Mouse (Mus musculus): ENCODE measurements around the gene Klhl2. TPM values are rescaled to one million over a fixed set of nuclear protein-coding genes. Genes with fewer than 3 reads are reported as not detected.
A peak's percentile ranks its signal among the peaks of the same experiment; 100 is the strongest.

Klhl2 gene
- total RNA-seq, 2 experiments from 2014 or later = 18.8 to 20.9 TPM

DNA sequence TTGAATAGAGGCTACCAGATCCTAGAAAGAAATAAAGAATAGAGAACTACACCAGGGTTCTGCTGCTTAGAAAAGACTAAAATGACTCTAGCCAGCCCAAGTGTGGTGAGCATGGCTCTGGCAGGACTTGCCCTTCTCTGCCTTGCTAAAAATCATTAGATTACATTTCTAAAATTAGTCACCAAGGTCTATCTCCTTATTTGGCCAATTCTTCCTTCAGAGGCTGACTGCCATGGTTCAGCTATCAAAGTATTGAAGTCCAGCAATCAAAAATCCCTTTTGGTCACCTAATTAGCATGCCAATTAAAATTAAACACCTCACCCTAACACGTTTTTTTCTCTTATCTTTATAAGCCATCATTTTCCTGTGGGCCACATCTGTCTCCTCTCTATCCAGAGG is 138.3 kb downstream of the Klhl2 start:
- ATAC-seq (ENCODE audit: poor library complexity, severe bottlenecking) = no peak

DNA sequence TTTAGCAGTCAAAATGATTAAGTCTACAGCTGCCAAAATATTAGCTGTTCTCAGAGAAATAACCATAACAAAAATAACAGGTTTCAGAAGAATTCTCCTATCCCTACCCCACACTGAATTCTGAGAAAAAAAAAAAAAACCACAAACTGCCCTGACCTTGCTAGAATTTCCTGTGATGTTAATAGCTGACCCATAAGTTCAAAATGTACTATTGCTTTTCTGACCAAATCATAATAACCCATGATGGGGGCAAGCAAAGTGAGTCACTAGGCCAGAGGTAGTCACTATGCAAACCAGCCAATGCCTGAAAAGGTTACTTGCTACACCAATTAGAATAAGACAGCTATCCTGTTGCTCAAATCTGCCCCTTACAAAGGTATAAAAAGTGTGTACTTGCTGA is 142.3 kb downstream of the Klhl2 start:
- no peak for ATAC-seq (ENCODE audit: poor library complexity, severe bottlenecking)

DNA sequence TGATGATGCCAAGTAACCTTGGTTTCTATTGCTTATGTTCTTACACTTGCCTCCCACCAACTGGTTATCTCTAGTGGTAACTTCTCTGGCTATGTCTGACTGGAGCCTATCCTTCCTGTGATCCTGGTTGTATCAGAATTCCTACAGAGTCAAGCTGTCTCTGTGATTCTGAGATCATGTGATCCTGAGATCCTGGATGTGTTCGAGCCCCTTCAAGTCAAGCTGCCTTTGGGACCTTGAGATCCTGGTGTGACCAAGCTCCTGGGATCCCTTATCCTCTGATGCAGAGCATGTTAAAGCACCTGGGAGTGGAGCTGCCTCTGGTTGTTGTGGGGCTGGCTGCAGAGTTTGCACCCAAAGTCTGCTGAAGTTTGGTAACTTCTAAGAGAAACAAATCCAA is 146.6 kb downstream of the Klhl2 start:
- no peak for ATAC-seq (ENCODE audit: poor library complexity, severe bottlenecking)

DNA sequence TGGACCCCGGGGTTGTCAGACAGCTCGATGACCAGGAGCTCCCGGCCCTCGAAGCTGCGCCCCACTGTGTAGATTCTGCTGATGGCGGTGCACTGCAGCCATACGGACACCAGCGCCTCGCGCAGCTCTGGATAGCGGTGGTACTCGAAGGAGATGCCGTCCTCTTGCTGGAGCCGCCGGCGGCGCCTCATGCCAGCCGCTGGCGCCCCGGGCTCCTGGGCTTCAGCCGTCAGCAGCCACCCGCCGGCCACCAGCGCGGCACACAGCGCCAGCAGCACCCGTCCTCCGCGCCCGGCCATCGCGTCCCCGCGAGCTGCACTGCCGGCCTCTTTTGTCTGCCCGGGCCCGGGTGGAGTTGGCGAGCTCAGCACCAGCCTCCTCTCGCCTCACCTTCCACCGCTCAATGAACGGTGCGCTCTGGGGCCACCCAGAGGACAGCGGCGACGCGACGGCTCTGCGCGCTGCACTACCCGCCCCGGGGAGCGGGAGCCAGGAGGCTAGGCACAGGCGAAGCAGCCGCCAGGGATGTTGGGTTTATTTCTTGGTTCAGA is 157.1 kb downstream of the Klhl2 start, which contains the start of gene Cpe:
Gene Cpe, minus strand, starts transcription at position 404 of the 551 bp plus-strand sequence.
- peak; percentile 43; the same call in 1 of the 2 replicates for ATAC-seq (ENCODE audit: poor library complexity, severe bottlenecking)

DNA sequence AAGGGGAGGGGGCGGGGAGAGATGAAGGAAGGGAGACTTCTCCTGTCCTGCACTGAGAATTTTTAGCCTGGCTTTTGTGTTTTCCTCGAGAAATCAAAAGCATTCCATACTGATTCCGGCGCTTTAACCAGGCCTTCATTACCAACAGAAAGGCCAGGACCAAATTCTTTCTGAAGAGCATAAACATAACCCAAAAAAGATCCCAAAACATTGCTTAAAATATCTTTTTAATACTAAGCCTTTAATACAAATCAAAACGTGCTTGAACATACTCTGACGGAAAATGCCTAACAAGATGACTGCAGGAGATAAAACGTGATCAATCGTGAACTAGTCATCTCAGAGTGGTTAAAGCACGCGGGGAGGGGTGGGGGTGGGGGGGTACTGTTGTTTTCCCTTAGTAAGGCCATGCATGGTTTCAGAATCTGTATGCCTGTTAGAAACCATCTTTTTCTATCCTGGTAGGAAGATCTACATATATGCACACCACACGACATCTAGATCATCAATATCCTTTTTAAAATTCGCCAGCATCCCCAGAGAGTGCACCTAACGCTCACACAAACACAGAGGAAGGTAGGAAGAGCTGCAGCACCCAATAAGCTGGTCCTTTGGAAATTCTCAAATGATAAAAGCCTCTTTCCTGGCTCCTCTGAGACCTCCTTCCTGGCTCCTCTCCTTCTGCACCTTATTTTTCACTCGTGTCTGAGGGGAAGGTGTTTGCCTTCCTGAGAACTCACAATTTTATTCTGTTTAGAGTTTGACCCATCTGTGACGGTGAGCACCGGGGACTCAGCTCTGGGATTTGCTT is 158.0 kb downstream of the Klhl2 start:
- ATAC-seq (ENCODE audit: poor library complexity, severe bottlenecking) = no peak

DNA sequence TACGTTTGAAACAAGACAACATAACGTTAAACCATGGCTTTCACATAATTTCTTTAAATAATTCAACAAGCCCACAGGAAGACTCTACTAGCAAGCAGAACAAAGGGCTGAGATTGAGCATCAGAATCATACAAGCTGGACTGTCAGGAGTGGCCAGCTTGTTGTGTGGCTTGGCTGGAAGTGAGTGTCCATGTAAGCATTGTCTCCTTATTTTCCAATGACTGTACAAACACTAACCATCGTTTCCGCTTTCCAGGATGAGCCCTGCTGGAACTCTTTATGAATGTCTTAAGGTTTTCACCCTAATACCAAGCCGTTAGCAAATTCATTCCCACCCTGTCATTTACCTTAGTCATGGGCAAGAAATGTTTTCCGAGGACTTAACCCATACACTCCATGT is 159.0 kb downstream of the Klhl2 start:
- ATAC-seq (ENCODE audit: poor library complexity, severe bottlenecking) = no peak

DNA sequence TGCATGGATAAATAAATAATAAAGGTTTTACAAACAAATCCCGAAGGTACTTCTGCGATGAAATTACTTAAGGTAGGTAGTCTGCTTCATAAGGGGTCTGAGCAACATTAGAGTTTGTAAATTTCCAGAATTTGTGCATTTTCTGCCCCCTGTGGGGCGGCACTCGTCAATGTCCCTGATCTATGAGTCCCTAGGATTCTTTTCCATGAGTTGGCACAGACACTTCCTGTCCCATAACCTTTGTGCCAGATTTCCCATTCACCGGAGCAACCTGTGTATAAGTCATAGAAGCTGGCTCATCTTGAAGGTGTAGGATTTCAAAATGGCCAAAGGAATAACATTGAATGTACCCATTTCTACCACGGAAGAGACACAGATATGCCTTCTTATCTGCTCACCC is 159.5 kb downstream of the Klhl2 start:
- no peak for ATAC-seq (ENCODE audit: poor library complexity, severe bottlenecking)

Other genes with a start within 250 kb of the Klhl2 start
- not detected in 2 replicates for gene Cpe, start 157.0 kb downstream of the Klhl2 start, total RNA-seq (2015)
- 0.33 TPM in 1 of 2 replicates, not detected in the other for gene Cpe, start 157.0 kb downstream of the Klhl2 start, total RNA-seq (2017)
- 50.1 TPM in 2 replicates for gene Msmo1, start 116.2 kb downstream of the Klhl2 start, total RNA-seq (2015)
- 88.1 and 100 TPM in 2 replicates for gene Msmo1, start 116.2 kb downstream of the Klhl2 start, total RNA-seq (2017)
- gene Tmem192, start 97.2 kb upstream of the Klhl2 start, total RNA-seq (2015) = 39.3 and 41.4 TPM in 2 replicates
- 18.1 and 22.8 TPM in 2 replicates for gene Tmem192, start 97.2 kb upstream of the Klhl2 start, total RNA-seq (2017)
- not detected in 2 replicates for gene Trim75, start 137.8 kb upstream of the Klhl2 start, total RNA-seq (2015)
- gene Trim75, start 137.8 kb upstream of the Klhl2 start, total RNA-seq (2017) = not detected in 2 replicates
- not detected in 2 replicates for gene Trim61, start 168.5 kb upstream of the Klhl2 start, total RNA-seq (2015)
- gene Trim61, start 168.5 kb upstream of the Klhl2 start, total RNA-seq (2017) = not detected in 2 replicates
- gene Trim60, start 168.6 kb upstream of the Klhl2 start, total RNA-seq (2015) = not detected in 2 replicates
- not detected in 2 replicates for gene Trim60, start 168.6 kb upstream of the Klhl2 start, total RNA-seq (2017)
- not detected in 2 replicates for gene Apela, start 187.3 kb upstream of the Klhl2 start, total RNA-seq (2015)
- not detected in 2 replicates for gene Apela, start 187.3 kb upstream of the Klhl2 start, total RNA-seq (2017)
- not detected in 2 replicates for gene Gm10663, start 225.0 kb upstream of the Klhl2 start, total RNA-seq (2015)
- not detected in 2 replicates for gene Gm10663, start 225.0 kb upstream of the Klhl2 start, total RNA-seq (2017)